In the genomic region with DNA sequence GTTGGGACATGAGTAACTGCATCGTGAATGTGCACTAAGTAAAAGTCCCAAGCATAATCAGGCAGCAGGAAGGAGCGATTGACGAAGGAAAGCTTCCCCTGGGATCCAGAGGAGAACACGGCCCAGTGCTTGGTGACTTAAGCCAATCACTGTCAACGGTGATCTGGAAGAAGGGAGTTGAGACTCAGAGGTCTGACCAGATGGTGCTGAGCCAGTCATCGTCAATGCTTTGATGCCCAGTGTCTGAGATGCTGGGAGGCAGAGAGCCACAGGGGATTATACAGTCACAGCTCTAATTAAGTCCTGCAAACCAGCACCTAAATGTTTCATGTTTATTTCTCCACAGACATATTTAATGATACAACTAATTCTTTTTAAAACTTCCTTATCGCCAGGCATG, we compare ENCODE assay signal across 18 mouse cellular contexts.
"Had no signal": no experiment of that assay in that cellular context is flagged by ENCODE, and none has a peak within 500 bp of the region (broad histone marks: within the 10 kb centered on the region; RNA-seq: fewer than 3 reads in every experiment).

No protein-coding gene starts in this region.

- H3K27me3 ChIP-seq: limb, embryonic 13.5 days; liver, embryonic 12.5 days; liver, embryonic 15.5 days; lung, embryonic 15.5 days; neural tube, embryonic 12.5 days; neural tube, embryonic 15.5 days had no signal

- H3K9me3 ChIP-seq: limb, embryonic 10.5 days; limb, embryonic 13.5 days; liver, embryonic 12.5 days; liver, embryonic 15.5 days; lung, embryonic 15.5 days; neural tube, embryonic 12.5 days; neural tube, embryonic 15.5 days had no signal

- H3K36me3 ChIP-seq: limb, embryonic 10.5 days; limb, embryonic 13.5 days; liver, embryonic 12.5 days; liver, embryonic 15.5 days; lung, embryonic 15.5 days; neural tube, embryonic 12.5 days; neural tube, embryonic 15.5 days had no signal

- ATAC-seq: liver, embryonic 12.5 days had no signal

- H3K9ac ChIP-seq: limb, embryonic 13.5 days; liver, embryonic 12.5 days; liver, embryonic 15.5 days; lung, embryonic 15.5 days; neural tube, embryonic 12.5 days; neural tube, embryonic 15.5 days had no signal

- H3K4me3 ChIP-seq: limb, embryonic 10.5 days; limb, embryonic 13.5 days; liver, embryonic 12.5 days; liver, embryonic 15.5 days; lung, embryonic 15.5 days; megakaryocyte, embryonic 14.5 days; neural tube, embryonic 12.5 days; neural tube, embryonic 15.5 days had no signal

- H3K4me1 ChIP-seq: liver, embryonic 15.5 days; lung, embryonic 15.5 days; megakaryocyte, embryonic 14.5 days; neural tube, embryonic 12.5 days had no signal

- H3K4me2 ChIP-seq: limb, embryonic 13.5 days; liver, embryonic 12.5 days; liver, embryonic 15.5 days; lung, embryonic 15.5 days; neural tube, embryonic 12.5 days; neural tube, embryonic 15.5 days had no signal

- H3K27ac ChIP-seq: limb, embryonic 10.5 days; limb, embryonic 13.5 days; liver, embryonic 12.5 days; liver, embryonic 15.5 days; lung, embryonic 15.5 days; neural tube, embryonic 12.5 days; neural tube, embryonic 15.5 days had no signal

- DNase-seq: kidney, adult 18-20 months; kidney, adult 9 months; kidney, postnatal 14 days; kidney, postnatal 4 days; liver; lung, adult 18-20 months; lung, postnatal 10 days; lung, postnatal 36 days; thymus, adult 18-20 months; thymus, postnatal 36 days had no signal
